Mouse (Mus musculus) spleen, postnatal 4 days (tissue): ENCODE results near the gene Cfap65.

Source experiments
- DNase-seq, 2 experiments: peaks; one replicate each; pipeline ENCODE4 v3.0.0; 2022; ENCODE audit warnings: low spot score in 2 of 2

Gene Cfap65

DNA sequence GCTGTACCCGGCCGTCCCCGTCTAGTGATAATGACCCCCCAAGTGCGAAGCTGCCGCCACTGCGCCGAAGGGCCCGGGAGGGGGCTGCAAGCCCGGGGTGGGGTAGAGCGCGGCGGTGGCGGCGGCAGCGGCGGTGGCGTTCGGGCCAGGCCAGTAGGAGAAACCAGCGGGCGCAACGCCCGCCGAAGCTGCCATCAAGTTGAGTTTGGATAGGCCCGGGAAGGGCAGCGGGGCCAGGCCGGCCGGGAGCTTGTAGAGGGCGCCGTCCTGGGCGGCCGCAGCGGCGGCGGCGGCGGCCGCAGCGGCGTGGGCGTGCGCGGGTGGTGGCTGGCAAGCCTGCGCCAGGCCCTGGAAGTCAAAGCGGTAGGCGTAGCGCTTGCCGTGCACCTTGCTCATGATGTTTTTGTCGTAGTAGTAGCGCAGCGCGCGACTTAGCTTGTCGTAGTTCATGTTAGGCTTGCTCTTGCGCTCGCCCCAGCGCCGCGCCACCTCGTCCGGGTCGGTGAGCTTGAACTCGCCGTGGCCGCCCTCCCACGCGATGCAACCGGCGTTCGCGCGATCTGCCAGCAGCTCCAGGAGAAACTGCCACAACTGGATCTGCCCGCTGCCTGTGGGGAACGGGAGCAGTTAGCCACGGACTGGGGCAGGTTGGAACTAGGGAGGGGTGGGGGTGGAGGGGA lies 53.2 kb downstream of the Cfap65 start:
- no peak for DNase-seq

- DNase-seq = peak; percentile 34 to 78
These were observed 54.5 kb downstream of the Cfap65 start for GRCm38 (mm10) chr1:74880785-74881360.

DNA sequence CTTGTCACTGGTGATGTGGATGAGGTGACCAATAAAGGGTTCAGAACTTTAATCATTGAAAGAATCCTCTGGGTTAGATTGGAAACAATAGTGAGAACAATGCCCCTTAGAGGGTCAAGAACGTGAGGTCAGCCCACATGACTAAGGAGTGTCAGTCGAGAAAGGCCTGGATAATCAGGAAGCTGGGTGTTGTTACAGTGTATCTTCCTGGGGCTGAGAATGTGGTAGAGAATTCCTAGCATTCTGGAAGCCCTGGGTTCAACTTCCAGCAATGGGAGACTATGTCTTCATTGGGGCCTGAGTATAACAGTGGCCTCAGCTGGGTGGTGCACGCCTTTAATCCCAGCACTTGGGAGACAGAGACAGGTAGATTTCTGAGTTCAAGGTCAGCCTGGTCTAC lies 58.2 kb downstream of the Cfap65 start:
- no peak for DNase-seq

GRCm38 (mm10) chr1:74872218-74872617 lies 63.2 kb downstream of the Cfap65 start:
- no peak for DNase-seq

- DNase-seq = no peak
These were observed 73.6 kb downstream of the Cfap65 start for GRCm38 (mm10) chr1:74861783-74862182.

DNA sequence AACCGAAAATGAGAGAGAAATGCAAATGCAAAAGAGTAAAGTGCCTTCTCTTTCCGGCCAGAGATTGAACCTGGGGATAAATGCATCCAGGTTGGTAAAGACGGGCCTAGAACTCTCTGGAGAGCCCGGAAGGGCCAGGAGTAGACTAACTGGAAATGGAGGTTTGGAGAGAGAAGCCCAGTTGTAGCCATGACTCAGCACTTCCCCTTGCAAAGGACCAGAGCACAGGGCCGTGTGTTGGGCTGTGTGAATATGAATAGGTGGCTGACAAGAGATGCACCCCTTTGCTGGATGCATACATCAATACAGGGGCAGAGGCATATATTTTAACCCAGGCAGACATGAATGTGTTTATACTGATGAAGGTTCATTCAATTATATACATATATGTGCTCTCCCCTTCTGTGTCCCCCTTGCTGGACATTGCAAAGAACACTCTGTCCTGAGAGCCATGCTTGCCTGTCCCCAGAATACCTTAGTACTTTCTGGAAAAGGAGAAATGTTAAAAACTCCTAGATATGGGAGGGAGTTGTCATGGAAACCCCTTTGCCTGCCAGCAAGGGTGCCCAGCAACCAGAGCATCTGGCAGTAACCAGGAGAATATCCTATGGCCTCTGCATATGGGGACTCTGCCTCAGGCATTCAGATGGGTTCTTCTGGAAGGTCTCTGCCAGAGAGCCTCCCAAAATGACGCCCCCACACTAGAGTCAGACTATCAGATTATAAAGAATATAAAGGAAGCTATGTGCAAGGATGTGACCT lies 76.0 kb downstream of the Cfap65 start:
- DNase-seq = no peak

DNA sequence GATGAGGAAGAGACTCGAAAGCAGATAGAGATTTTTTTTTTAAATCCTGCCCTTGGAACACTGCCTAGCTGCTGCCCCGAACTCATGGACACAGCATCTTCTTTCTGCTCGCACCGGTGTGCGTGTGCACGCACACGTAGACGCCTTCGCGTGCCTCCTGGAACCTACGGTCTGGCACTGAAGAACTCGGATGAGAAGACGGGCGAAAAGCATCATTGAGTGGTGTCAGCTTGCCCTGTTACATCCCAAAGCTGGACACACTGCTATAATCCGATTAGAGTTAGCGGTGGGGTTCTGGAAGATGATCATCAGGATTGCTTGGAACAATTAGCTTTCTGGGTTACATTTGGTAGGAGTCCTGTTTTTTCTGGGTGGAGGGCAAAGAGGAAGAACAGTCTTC lies 76.6 kb downstream of the Cfap65 start:
- DNase-seq = no peak

GRCm38 (mm10) chr1:74858171-74858719 lies 77.2 kb downstream of the Cfap65 start:
- DNase-seq = peak; percentile 19 to 72

GRCm38 (mm10) chr1:74857677-74858076 lies 77.7 kb downstream of the Cfap65 start:
- DNase-seq = peak in 1 of 2 experiments; percentile 54

GRCm38 (mm10) chr1:74857201-74857600 lies 78.2 kb downstream of the Cfap65 start:
- peak in 1 of 2 experiments; percentile 56 for DNase-seq

- no peak for DNase-seq
These were observed 78.6 kb downstream of the Cfap65 start for GRCm38 (mm10) chr1:74856791-74857190.

DNA sequence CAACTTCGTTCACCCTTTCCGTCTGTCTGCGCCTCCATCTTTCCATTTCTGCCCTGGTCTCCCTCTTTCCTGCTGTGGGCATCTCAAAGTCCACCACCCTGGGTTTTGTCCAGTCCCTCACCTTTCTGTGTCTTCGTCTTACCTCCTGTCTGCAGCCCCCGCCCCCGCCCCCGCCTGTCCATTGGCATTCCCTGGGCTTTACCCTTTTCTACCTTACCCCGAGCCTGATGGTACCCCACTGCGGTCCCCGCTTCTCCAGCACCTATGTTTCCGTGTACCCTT lies 79.0 kb downstream of the Cfap65 start:
- no peak for DNase-seq

- peak in 1 of 2 experiments; percentile 60 for DNase-seq
These were observed 79.6 kb downstream of the Cfap65 start for GRCm38 (mm10) chr1:74855651-74856438.

DNA sequence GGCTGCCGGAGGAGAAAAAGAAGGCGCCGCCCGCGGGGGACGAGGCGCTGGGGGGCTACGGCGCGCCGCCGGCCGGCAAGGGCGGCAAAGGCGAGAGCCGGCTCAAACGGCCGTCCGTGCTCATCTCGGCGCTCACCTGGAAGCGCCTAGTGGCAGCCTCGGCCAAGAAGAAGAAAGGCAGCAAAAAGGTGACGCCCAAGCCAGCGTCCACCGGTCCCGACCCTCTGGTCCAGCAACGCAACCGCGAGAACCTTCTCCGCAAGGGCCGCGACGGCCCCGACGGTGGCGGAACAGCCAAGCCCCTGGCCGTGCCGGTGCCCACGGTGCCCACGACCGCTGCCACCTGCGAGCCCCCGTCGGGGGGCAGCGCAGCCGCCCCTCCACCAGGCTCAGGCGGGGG lies 80.2 kb downstream of the Cfap65 start:
- peak in 1 of 2 experiments; percentile 62 for DNase-seq

DNA sequence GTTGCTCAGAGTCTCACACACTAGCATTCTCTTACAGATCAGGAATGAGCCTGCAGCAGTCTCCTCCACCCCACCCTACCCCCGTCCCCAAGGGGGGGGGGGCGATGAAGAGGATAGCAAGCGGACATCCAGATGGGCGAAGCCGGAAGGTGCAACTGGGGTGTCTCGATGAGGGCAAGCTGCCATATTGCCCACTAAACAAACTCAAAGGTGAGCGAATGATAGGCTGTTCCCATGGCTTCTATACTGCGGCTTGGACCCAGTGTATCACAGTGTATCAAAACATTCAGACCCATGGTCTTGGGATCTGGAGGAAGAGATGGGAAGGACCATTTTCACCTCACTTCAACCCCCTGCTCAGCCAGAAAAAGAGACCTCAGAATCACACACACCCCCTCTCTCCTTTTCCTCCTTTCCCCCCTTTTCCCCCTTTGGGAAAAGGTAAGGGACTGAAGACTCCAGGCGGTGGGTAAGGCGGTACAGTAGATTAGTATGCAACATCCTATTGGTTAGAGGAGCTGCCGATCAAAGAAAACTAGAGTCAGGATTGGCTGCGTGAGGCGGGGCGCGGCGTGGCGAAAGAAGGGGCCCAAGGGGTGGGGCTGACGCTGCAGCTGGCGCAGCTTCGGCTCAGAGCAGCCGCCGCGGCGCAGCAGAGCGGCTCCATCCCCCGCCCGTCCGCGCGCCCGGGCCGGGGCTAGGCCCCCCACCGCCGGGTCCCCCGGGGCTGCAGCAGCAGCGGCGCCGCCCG lies 80.9 kb downstream of the Cfap65 start, which contains the start of gene Cdk5r2:
TSS of gene Cdk5r2 (plus strand) at position 629 of the 751 bp plus-strand sequence.
- peak; percentile 64 to 78 for DNase-seq
